Mouse (Mus musculus) Muller cell, postnatal 12 days (primary cell): Measurements from ENCODE around the gene Cnep1r1.

Source experiments
- DNase-seq: peaks from one replicate; pipeline ENCODE4 v3.0.0-alpha.2; 2015; ENCODE audit errors: inconsistent ontology term

The Cnep1r1 gene

DNA sequence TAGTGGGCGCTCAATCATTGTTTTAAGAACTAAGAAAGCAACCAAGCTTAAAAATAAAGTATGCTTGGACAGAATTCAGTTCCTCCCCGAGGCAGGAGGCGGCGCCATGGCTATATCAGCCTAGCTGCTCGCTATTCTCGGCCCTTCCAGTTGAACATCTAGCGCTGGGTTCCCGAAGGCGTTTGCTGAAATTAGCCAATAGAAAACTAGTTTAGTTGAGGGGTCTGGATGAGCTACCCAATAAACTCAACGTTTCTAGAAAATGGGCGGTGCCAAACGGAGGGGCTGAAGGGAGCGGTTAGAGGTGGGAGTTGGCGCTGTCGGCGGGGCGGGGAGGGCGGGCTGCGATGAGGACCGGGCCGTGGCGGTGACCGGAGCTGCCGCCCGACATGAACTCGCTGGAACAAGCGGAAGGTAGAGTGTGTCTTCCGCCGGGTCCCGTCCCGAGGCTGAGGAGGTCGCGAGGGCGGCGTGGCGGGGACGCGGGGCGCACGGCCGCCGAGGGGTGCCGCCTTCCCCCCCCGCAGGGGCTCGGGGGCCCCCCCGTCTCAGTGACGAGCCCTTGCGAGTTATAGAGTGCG, at the start of gene Cnep1r1:
Cnep1r1 (plus strand) TSS at position 314 of the 581 bp plus-strand sequence.
- DNase-seq = peak; percentile 100

DNA sequence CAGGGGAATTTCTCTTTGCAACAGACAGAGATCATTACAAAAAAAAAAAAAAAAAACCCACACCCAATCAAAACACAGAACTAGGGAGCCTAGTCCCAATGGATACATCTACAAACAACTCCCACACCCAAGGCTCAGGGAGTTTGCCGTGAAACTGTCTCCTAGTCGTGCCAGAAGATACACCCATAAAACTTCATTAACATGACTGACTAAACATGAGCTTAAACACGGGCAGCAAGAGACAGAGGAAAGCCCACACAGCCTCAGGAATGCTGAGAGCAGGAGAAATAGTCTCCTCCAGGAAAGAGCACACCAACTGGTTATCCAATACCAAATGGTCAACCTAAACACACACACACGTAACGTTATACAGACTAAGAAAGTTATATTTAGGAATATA, 36.4 kb upstream of the Cnep1r1 start:
- DNase-seq = no peak

DNA sequence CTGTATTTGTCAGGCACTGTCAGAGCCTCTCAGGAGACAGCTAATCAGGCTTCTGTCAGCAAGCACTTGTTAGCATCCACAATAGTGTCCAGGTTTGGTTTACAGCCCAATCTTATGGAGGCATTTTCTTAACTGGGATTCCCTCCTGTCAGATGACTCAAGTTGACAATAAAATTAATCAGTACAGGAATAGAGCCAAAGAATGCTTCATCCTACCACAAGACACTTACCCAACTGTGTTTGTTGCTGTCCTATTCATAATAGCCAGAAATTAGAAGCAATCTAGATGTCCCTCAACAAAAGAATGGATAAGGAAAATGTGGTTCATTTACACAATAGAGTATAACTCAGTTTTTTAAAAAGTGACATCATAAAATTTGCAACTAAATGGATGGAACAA, 30.6 kb upstream of the Cnep1r1 start:
- DNase-seq = peak; percentile 67

DNA sequence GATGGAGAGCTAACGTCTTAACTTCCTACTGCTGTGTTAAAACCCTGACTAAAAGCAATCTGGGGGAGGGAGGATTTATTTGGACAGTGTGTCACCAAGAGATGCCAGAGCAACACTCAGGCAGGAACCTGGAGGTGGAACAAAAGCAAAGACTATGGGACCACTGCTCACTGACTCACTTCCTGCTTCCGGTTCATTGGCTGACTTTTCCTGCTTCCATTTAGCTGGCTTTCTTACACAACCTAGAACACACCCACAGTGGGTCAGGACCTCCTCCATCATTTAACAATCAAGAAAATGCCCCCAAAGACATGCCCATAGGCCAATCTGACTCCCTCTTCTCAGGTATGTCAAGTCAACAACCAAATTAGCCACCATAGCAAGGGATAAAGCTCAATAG, 26.9 kb upstream of the Cnep1r1 start:
- peak; percentile 53 for DNase-seq

DNA sequence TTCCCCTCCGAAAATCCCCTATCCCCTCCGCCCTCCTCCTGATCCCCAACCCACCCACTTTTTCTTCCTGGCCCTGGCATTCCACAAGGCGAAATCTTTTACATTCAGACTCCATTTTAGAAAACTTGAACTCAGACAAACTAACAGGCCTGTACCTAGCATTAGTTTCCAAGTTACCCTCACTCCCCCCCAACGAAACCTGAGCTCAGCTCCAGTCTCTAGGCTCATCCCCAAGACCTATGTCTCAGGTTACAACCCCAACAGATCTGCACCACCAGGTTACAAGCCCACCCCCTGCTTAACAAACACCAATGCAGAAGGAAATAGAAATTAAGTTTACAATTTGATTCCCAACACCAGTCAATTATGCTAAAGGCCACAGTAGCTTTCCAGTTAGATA, 25.2 kb upstream of the Cnep1r1 start:
- no peak for DNase-seq

DNA sequence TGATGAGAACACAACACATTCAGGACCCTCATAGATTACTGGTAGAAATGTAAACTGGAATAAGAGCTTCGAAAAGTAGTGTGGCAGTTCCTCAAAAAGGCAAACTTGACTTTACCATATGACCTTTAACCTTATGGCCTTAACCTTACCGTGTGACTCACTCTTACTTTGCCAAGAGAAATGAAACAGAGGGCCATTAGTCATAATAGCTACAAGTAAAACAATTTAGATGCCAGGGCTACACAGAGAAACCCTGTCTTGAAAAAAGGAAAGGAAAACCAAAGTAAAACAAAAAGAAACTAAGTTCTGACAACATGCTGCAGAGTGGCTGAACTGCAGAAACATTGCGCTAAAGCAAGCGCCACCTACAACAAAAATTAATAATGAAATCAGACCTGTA, 19.7 kb upstream of the Cnep1r1 start:
- DNase-seq = no peak

DNA sequence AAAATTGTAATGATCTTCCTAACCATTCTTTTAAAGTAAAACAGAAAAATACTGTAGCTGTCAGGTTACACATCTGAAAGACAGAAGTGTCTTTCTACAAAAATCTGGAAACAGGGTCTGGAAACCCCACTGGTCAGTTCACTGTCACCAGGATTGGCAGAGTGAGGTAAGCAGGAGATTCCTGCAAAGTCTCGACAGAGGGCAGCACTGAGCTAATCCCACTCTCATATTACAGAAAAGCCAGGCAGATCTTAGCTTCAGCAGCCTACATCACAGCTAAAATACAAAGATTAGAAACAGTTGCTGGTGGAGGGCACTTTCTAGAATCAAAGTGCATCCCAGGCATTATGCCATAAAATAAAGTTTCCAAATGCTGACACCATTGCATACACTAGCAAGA, 19.0 kb upstream of the Cnep1r1 start:
- DNase-seq = peak; percentile 19

DNA sequence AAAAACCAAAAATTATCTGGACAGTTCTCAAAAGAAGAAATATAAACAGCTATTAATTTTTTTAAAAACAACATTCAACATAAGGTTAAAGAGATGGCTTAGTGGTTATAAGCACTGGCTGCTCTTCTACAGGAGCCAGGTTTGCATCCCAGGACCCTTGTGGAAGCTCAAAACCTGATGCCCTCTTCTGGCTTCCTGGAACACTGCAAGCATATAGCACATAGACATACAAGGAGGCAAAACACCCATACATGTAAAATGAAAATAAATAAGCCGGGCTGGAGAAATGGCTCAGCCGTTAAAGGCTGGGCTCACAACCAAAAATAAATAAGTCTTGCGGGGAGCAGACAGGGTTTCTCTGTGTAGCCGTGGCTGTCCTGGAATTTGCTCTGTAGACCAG, 9.3 kb upstream of the Cnep1r1 start:
- no peak for DNase-seq

DNA sequence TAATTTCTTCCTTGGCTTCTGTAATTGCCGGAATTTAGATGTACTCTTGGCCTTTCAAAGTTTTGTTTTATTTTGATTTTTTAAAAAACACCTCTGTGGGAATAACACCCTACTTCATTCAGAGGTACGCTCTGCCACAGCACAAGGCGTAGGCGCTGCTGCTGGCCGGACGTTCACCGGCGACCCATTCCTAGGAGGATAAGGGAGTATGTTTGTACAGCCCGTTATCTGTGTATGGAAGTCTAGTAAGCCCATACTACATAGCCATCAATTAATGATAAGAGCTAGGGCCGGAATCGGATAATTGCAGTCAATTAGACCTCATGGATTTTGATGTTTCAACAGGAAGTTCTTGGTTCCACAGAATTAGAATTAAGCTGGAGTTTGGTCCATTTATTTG, 507 bp downstream of the Cnep1r1 start:
- DNase-seq = no peak

DNA sequence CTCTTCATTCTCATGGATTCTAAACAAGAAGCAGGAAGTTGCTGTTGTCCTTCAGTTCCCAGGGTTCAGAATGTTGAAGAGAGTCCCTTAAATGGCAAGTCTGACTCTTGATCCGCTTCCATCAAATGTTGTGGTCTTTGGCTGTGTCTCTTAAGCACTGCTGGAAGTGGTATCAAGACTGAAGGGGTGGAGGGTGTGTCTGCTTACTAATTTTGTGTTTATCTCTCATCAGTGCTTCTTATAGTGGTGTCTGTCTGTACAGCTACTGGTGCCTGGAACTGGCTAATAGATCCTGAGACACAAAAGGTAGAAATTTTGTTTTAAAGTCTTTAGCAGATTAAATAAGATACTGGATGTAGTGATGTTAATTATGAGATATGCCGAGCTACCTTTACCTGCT, 6.3 kb downstream of the Cnep1r1 start:
- no peak for DNase-seq

DNA sequence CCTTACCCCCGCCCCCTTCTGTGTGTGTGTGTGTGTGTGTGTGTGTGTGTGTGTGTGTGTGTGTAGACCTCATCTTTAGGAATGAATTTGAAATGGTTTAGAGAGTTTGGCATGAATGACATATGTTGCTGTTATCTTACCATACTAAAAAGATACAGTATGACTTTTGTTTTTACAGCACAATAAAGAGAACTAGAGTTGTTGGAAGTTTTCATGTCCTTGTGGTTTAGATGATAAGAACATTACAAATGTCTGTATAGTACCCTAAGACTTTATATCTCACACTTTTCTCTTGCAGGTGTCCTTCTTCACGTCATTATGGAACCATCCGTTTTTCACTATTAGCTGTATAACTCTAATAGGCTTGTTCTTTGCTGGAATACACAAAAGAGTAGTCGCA, 10.8 kb downstream of the Cnep1r1 start:
- no peak for DNase-seq

DNA sequence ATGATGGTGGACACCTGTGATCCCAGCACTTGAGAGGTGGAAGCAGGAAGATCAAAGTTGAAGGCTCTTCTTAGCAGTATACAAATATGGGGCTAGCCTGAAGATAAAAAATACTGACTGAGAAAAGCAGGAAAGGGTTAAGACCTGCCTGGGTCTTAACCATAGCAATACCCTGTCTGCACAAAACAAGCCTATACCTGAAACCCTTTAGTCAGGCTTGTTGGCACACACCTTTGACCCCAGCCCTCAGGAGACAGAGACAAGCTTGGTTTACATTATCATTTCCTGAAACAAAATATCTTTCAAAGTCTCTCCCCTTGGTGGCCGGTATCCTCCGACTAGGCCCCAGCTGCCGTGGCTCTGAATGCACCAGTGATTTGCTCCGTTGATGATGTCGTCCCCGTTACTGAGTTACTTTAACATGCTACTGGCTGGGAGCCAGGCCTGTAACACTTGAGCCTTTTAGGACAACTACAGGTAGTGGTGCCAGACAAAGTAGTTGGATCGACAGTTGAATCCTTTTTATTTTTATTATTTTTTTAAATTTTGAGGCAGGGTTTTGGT, 12.3 kb downstream of the Cnep1r1 start:
- no peak for DNase-seq

DNA sequence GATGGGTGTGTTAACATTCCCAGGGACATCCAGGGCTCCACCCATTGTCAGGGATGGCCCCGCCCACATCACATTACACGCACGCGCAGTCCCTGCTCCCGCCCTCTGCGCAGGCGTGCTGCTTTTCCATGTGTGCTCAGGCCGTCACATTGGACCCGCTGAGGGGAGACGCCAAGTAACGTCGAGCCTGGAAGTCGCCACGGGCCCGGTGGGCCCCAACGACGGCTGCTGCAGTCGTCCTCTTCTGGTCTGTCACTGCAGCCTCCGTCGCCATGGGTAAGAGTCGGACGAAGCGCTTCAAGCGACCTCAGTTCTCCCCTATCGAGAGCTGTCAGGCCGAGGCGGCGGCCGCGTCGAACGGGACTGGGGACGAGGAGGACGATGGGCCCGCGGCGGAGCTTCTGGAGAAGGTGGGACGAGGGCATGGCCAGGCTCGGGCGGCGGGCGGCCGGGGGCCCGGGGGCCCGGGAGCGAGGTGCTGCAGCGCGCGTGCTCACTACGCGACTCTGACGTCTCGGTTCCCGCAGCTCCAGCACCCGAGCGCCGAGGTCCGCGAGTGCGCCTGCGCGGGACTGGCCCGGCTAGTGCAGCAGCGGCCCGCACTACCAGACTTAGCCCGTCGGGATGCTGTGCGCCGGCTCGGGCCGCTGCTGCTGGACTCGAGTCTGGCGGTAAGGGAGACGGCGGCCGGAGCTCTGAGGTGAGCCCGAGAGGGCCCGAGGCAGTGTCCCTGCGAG, 19.3 kb downstream of the Cnep1r1 start, which contains the start of gene Heatr3:
Heatr3 (plus strand) TSS at position 108 of the 737 bp plus-strand sequence.
- peak; percentile 97 for DNase-seq

DNA sequence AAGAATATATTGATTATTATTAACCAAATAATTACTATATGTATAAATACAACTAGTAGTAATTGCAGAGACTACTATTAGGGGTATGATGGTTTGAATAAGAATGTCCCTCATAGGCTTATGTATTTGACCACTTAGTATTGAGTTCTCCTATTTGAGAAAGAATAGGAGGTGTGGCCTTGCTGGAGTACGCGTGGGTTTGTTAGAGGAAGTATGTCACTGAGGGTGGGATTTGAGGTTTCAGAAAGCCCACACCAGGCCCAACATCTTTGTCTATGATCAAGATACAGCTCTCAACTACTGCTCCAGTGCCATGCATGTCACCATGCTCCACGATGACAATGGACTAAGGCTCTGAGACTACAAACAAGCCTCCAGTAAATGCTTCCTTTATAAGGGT, 20.7 kb downstream of the Cnep1r1 start:
- no peak for DNase-seq

DNA sequence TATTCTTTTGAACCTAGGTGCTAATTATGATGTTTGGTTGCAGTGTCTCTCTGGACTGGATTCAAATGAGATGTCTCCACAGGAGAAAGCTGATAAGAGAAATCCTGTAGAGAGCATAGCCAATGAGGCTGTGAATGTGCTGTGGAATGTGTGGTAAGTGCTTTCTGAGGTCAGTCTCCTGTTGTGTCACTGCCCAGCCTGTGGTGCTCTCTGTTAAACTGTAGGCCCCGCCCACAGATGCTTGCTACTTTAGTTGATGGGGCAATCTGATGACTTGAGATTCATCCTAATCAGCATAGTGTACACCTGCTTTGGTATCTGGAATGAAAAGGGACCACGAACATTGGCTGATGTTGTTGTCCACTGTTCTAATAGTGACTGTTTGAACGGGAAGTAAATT, 23.1 kb downstream of the Cnep1r1 start:
- DNase-seq = peak; percentile 14

DNA sequence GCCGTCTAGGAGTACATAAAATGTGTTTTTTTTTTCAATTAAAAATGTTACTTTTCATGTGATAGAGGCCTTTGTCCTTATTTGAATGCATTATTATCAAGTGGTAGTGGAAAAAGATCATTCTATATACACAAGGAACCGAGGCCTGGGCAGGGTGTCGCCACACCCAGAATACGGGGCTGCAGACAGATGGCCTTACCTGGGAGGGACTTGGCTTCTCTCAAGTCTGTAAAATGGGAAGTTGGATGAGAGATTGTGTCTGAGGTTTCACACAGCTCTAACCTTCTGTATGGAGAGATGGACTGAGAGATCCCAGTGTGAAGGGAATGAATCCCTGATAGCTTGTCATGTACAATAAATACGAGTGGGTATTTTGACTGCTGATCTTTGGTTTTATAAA, 25.5 kb downstream of the Cnep1r1 start:
- DNase-seq = no peak

DNA sequence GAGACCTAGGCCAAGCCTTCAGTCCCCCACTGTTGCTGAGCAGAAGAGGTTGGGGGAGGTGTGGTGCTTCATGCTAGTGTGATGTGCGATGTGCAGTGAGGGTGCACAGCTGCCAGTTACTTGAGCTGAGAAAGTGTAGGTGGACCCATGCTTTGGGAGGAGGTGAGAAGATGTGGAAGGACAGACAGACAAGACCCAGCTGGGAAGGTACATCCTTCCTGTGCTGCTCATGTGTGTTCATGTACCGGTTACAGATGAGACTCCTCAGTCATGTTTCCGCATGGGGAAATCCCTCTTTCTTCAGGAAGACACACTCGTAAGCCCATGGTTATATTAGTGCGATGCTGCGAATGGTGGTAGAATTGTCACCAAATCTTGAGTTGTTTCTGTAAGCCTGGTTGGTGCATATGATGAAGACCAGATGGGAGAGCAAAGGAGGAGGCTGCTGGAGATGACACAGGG, 32.4 kb downstream of the Cnep1r1 start:
- no peak for DNase-seq

DNA sequence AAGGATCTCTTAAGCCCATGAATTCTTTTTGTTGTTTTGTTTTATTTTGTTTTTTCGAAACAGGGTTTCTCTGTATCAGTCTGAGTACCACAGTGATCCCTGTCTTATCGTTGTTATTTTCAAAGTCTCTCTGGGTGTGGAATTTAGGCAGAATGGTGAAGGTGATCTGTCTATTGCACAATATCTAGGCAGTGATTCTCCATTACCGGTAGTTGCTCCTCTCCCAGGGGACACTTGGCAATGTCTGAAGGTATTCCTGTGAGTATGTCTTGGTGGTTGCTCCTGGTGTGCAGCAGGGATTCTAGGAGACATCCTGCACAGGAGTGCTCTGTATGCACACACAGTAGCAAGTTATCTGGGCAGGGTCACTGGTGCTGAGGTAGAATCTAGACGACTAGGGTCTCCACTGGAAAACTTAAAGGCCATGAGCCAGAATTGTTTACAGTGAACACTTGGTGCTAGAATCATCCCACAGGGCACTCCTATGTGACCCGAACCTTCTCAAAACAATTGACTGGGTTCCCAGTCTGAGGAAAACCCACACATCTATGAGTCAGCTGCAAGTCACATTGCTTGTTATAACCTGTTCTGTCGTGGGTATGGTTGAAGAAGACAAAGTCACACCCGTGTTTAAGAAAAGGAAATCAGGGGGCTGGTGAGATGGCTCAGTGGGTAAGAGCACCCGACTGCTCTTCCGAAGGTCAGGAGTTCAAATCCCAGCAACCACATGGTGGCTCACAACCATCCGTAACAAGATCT, 41.8 kb downstream of the Cnep1r1 start:
- peak; percentile 11 for DNase-seq

DNA sequence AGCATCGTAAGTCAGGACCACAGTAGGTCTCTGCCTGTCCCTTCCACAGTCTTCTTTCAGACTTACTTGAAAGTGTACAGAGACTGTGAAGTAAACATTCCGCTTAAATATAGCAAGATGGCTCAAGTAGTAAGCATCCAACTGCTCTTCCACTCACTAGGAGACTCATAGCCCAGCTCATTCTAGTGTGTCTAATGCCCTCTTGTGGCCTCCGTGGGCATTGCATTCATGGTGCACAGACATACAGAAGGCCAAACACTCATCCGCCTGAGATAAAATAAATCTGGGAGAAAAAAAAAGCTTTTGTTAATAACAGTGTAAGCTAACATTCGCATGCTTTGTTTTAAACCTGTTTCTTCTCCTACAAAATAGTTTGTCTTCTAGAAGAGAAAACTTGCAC, 42.9 kb downstream of the Cnep1r1 start:
- peak; percentile 23 for DNase-seq

DNA sequence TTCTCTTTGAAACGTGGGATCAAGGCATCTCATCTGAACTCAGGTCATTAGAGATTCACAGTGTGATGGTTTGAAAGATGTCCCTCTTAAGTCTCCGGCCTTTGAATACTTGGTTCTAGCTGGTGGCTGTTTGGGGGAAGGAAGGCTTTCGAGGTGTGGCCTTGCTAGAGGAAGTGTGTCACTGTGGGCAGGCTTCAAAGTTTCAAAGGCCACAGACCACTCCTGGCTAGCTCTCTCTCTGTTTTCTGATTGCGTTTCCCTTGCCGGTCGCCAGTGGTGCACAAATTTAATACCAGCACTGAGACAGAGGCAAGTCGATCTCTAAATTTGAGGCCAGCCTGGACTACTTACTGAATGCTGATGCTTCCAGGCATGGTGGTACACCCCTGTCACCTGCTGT, 56.7 kb downstream of the Cnep1r1 start:
- DNase-seq = no peak

DNA sequence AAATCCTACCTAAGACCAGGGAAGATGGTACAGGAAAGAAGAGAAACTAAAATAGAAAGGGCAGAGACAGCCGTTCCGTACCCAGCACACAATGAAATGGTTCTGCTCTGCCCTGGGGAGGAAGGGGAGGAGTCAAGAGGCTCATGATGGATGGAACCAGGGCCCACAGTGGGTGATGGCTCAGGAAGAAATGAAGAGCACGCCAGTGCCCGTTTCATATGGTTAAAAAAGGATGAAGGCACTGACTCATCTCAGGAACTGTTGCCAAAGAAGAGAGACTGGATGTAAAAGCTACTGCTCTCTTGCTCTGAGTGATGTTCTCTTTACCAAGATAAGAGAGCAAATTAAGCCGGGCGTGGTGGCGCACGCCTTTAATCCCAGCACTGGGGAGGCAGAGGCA, 58.7 kb downstream of the Cnep1r1 start:
- no peak for DNase-seq

DNA sequence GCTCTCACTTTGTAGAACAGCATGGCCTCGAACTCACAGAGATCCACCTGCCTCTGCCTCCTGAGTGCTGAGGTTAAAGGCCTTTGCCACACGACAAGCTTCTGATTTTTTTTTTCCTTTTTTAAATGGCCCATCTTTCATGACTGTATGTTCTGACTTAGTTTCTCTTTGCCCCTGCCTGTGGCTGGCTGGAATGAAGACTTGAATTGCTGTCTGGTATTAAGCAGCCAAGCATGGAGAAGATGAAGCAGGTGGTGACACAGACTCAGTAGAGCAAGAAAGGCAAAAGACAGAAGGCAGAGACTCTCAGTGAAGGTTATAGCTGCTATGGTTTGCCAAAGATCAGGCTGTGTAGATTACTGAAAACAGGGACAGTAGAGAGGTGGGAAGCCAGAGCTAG, 64.6 kb downstream of the Cnep1r1 start:
- no peak for DNase-seq
